Mouse (Mus musculus): ENCODE measurements around the gene Grin2b.

GRCm38 (mm10) chr6:135691561-135691960 lies 481.8 kb downstream of the Grin2b start:
- peak; percentile 50 for TF ChIP-seq CTCF (IDR thresholded peaks at IDR 0.05; ENCODE audit: low read depth)
- no peak for TF ChIP-seq EP300 (optimal IDR thresholded peaks at IDR 0.05)

Data from stomach, postnatal 0 days (tissue).